Mouse (Mus musculus) ES-E14 (cell line): ENCODE measurements at regions not wholly inside any gene's neighbourhood (a gene's known extent, or its start where the extent isn't known, plus 50 kb on each side); places are given as distances from the start of the nearest gene placed in this dataset.

Experiments
- CHD2 ChIP-seq: IDR thresholded peaks from 2 replicates; pipeline ENCODE4 v1.6.1; 2014; ENCODE audit warnings: mild to moderate bottlenecking, low read depth, low read length, inconsistent platforms
- HCFC1 ChIP-seq: IDR thresholded peaks from 2 replicates; pipeline ENCODE4 v1.6.1; 2012; ENCODE audit warnings: low read length, inconsistent platforms, borderline replicate concordance; ENCODE audit not compliant: insufficient read depth
- MAFK ChIP-seq: IDR thresholded peaks from 2 replicates; pipeline ENCODE4 v1.6.1; 2014; ENCODE audit warnings: mild to moderate bottlenecking, low read depth, low read length, inconsistent platforms; ENCODE audit not compliant: insufficient read depth
- ZC3H11A ChIP-seq: IDR thresholded peaks from 2 replicates; pipeline ENCODE4 v1.6.1; 2012; ENCODE audit warnings: low read depth, mild to moderate bottlenecking, inconsistent platforms, low read length, borderline replicate concordance
- ZNF384 ChIP-seq: IDR thresholded peaks from 2 replicates; pipeline ENCODE4 v1.6.1; 2012; ENCODE audit warnings: low read depth, low read length, inconsistent platforms

GRCm38 (mm10) chr8:53827395-53827794 is 188.5 kb upstream of the Neil3 start:
- TF ChIP-seq MAFK (no peak), ZNF384 (no peak), CHD2 (no peak), HCFC1 (no peak), ZC3H11A (no peak)
